Mouse (Mus musculus) left cerebral cortex, postnatal 14 days (tissue): ENCODE measurements around the gene Cstad. TPM values are rescaled to one million over a fixed set of nuclear protein-coding genes. Genes with fewer than 3 reads are reported as not detected.
A peak's percentile ranks its signal among the peaks of the same experiment; 100 is the strongest.

Source experiments
- DNase-seq, 2 experiments: peaks; one replicate each; pipeline ENCODE4 v3.0.0; 2021 to 2022; ENCODE audit warnings: low spot score in 2 of 2, mixed read lengths in 1 of 2
- intact Hi-C: fragments of 180-260 bp; cut with DNase I; formaldehyde crosslinking; loops from one replicate; pipeline ENCODE4 v1.15.1; 2025
- total RNA-seq, 2 experiments: library from RNA; stranded (reverse); gene quantifications; 2 replicates each; pipeline ENCODE4 v1.2.3; 2021

The Cstad gene
- total RNA-seq, 2 experiments from 2014 or later: 3.4 to 4.5 TPM

GRCm38 (mm10) chr2:30654158-30654557 is 59.3 kb downstream of the Cstad start:
- intact Hi-C loops: no loop called here
- no peak for DNase-seq

DNA sequence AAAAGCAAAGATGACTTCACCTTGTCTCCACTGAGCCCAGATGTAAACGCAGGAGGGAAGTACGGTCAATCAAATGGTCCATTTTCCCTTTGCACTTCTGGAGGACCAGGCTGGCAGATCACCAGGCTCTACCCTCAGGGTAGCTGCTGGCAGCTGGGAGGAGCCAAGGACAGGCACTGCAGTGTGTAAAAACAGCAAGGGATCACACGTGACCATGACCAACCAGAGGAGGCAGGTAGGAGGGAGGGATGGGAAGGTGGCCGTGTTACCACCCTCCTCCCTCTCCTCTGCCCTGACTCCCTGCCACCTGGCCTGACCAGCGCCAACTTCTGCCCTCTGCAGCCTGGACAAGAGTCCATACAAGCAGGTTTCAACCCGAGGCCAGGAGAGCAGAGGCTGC is 59.7 kb downstream of the Cstad start:
- no peak for DNase-seq
- intact Hi-C loops: no loop called here

DNA sequence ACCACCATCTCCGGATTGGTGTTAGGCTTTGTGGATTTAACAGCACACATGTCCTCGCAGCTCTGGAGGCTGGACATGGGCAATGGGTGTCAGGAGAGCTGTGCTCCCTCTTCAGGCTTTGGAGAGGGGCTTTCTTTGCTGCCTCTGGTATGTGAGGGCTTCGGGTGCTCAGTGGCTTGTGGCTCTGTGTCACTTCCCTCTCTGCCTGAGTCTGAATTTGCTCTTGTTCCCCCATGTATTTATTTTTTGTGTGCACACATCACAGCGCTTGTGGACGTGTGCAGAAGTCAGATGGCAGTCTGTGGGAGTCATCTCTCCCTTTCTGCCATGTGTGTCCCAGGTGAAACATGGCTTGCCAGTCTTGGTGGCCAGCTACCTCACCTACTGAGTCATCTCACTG is 60.9 kb downstream of the Cstad start:
- intact Hi-C loops: loop anchor here (5.0 kb wide), 1 partner anchor 62 kb away; no protein-coding TSS in a partner anchor
- no peak for DNase-seq

DNA sequence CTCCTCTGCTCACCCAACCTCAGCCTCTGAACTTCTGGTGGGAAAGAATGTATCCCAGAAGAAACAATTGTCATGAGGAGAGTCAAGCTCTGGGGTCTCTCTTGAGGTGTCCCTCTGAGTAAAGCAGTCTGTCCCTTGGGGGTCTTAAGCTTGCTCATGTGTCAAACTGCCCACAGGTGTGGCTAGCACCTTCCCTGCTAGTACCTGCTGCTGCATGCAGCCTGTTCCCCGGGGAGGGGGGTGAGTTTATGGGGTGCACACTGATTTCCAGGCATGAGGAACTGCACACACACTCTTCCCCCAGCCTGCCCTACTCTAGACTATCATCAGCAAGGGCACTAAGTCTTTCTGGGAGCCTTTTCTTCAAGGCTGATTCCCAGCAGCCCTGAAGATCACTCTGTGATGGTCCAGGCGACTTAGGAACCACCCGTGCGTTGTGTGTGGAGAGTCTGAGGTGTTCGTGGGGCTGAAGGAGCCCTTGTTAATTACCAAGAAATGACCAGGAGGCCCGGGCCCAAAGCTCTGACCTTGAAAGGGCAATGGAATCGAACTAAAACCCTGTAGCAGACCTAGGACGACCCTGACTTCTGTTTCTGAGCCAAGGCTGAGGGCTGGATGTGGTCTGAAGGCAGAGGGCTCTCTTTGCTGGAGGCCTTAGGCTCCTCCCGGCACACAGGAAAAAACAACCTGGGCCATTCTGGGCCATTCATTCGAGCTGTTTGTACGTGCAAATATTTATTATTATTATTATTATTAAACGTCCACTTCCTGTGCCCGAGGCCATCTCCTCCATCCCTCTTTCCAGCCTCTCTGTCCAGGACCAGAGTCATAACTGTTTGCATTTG is 62.1 kb downstream of the Cstad start:
- no peak for DNase-seq
- intact Hi-C loops: loop anchor here (5.0 kb wide), 1 partner anchor 60 kb away; no protein-coding TSS in a partner anchor

DNA sequence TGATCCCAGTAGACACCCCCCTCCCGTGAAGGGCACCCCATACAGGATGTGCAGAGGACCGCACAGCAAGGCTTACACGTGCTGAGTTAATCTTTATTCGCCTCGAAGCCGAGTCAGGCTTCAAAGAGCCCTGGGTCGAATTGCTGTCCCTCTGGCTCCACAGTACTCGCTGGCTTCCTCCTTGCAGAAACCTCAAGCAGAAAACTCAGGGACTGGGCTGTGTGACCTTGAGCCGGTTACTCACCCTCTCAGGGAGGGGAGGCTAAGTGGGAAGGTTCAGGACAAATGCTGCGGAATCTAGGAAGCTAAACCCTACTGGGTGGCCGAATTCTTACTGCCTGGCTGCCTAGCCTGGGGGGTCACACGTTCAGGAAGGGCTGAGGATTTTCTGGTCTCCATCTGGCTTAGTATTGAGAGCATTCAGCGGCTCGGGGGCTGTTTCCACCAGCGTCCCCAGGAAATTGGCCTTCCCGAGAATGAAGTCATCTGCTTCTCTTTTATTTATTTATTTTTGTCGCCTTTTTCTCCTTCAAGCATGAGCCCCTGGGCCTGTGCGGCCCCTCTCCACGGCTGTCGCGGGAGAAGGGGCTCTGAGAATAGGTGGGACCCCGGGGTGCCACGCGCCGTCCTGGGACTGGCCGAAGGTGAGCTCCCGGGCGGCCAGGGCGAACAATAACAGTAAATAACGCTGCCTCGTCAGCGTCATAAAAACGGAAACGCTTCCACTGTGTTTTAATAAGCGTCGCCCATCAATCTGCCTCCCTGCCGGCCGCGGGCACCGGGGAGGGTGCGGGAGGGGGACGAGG is 63.0 kb downstream of the Cstad start:
- intact Hi-C loops: loop anchor here (2.0 to 5.0 kb wide), 2 partner anchors 35 to 59 kb away; no protein-coding TSS in a partner anchor
- peak in 1 of 2 experiments; percentile 44 for DNase-seq

DNA sequence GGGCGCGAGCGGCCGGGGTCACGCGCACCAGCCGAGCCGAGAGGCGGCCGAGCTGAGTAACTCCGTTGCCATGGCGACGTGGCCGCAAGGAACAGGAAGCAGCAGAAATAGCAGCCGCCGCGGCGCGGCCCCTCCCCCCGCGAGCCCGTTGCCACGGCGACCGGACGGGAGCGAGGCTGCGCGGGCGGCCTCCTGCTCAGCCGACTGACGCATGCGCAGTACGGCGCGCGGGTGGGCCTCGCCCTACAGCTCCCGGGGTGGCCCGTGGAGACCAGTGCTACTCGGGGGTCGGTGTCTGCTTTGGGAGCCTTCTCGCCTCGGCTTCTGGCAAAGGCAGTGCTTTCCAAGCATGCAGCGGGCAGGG is 63.6 kb downstream of the Cstad start:
- peak; percentile 100 for DNase-seq
- intact Hi-C loops: loop anchor here (2.0 to 5.0 kb wide), 2 partner anchors 34 to 59 kb away; no protein-coding TSS in a partner anchor

Other genes starting within 250 kb of the Cstad start
- 100 to 1,000 TPM; 276 to 278 TPM for gene Sh3glb2, start 235.7 kb upstream of the Cstad start, total RNA-seq
- gene Miga2, start 230.8 kb upstream of the Cstad start, total RNA-seq: 100 to 1,000 TPM; 102 to 110 TPM
- 10 to 100 TPM; 23.9 to 30.9 TPM for gene Dolpp1, start 202.8 kb upstream of the Cstad start, total RNA-seq
- gene Crat, start 179.2 kb upstream of the Cstad start, total RNA-seq: 10 to 100 TPM; 45.5 to 47.1 TPM
- gene Ptpa, start 179.0 kb upstream of the Cstad start, total RNA-seq: 100 to 1,000 TPM; 143 to 147 TPM
- 10 to 100 TPM; 12.7 to 15.1 TPM for gene Ier5l, start 120.8 kb upstream of the Cstad start, total RNA-seq
- gene 1700001O22Rik, start 208.6 kb downstream of the Cstad start, total RNA-seq: 1 to 10 TPM; 2.4 to 3.6 TPM
- 10 to 100 TPM; 39.6 to 40.7 TPM for gene Ntmt1, start 212.8 kb downstream of the Cstad start, total RNA-seq
- gene Asb6, start 235.3 kb downstream of the Cstad start, total RNA-seq: 10 to 100 TPM; 30.7 to 35.9 TPM
- 1 to 10 TPM; 2.3 to 3.3 TPM for gene Prrx2, start 239.9 kb downstream of the Cstad start, total RNA-seq